Mouse (Mus musculus) cerebellum, adult 11 months (tissue): ENCODE measurements around the gene Zfp94.

ENCODE experiments used
- DNase-seq: peaks from one replicate; pipeline ENCODE4 v3.0.0; 2022

The Zfp94 gene

DNA sequence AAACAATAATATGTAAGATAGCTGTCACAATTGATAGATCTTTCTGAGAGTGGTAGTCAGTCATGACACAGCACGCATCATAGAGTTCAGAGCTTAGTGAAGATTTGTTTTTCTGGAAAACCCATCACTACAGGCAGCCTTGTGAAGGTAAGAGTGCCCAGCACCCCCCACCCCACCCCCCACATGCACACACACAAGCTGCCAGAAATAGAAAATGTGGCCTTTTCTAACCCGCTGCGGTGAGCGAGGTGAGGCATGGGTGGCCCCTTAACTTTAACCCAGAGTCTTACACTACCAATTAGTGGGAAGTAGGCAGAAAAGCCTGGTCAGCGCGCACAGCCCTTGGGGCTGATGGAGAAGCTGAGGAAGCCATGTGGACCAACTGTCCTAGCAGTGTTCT, 45.3 kb downstream of the Zfp94 start:
- DNase-seq, result no peak

- peak; percentile 77 for DNase-seq
These were observed 46.2 kb downstream of the Zfp94 start, which contains the start of gene Zfp93 for GRCm38 (mm10) chr7:24270288-24270672. Gene Zfp93 (plus strand): TSS chr7:24270420.

DNA sequence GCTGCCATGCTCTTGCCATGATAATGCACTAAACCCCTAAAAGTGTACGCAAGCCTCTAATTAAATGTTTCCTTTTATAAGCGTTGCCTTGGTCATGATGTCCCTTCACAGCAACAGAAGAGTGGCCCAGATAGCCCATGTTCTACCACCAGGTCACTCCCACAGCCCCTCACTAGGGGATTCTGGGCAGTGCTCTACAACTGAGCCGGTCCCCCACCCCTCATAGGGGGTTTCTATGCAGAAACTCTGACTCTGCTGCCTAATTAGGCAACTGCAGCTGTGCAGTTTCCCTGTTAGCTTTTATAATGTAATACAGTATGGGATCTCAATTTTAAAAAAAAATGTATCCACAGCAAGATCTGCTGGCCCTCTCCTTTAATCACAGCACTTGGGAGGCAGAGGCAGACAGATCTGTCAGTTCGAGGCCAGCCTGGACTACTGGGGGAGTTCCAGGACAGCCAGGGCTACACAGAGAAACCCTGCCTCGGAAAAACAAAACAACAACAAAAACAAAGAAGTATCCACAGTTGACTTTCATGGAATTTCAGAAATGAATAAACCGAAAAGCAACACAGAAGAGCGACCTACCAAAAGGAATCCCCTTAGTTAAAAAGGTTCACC, 46.7 kb downstream of the Zfp94 start:
- DNase-seq, result no peak

- DNase-seq, result no peak
These were observed 47.2 kb downstream of the Zfp94 start for GRCm38 (mm10) chr7:24269256-24269655.

- no peak for DNase-seq
These were observed 48.0 kb downstream of the Zfp94 start for GRCm38 (mm10) chr7:24268176-24269155.

- DNase-seq, result no peak
These were observed 56.5 kb downstream of the Zfp94 start for GRCm38 (mm10) chr7:24260000-24260312.

DNA sequence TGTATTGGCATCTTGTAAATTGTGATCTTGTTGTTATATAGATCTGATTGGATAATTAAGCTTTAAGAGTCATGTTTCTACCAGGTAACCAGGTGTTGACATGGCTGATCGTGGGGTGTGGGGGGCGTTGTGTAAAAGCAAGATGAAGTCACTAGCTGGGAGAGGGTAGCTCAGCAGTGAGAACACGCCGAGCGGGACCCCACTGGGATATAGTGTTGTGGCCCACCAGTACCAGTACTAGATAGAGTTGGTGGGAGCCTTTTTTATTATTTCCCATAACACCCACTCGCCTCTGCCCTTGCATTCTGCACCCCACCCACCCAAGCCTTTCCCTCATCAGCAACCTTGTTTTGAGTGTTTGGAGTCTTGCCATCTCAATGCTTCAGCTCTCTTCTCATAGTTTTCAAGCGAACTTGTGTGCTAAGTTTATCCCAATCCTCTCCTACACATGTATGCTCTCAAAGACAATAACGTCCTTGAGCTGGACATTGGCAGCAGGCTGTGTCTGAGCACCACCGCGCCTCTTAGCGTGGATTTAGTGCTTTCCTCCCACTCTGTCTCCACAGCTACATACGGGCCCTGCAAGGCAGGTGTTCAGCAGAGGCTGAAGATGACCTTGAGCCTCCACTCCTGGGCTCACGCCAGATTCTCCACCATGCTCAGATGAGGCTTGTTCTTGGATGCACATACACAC, 57.0 kb downstream of the Zfp94 start:
- no peak for DNase-seq

DNA sequence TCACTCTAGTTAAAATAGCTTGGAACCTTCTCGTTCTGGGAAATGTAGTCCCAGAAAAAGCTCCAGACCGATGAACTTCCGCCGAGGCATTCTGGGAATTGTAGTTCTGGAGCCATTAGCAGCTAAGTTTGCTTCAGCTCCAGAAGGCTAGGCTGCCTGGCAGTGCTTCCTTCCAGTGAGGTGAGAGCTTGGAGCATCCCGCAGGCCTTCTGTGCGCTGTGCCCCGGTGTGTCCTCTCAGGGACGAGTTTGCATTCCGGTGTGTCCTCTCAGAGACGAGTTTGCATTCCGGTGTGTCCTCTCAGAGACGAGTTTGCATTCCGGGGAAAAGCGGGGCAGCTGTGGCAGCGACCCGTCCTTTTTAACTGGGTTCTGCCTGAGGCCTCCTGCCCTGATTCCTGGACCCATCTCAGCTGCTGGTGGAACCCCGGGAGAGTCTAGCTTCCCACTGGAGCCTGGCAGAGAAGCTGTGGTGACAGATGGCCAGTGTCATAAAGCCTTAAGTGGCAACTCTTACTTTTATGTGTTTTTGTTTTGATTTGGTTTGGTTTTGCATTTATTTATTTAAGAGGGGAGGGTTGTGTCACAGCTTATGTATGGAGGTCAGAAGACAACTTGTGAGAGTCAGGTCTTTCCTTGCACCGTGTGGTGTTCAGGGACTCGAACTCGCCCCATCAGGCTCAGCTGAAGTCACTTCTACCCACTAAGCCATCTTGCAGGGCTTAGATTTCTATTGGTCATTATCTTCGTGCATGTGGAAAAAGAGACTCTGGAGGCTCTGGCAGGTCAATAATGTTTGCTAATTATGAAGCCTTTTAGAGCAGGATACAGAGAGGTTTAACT, 61.6 kb downstream of the Zfp94 start, which contains the start of gene Zfp108:
Zfp108 (plus strand) TSS at position 162 of the 842 bp plus-strand sequence.
- peak; percentile 78 for DNase-seq

GRCm38 (mm10) chr7:24253779-24254615, 62.5 kb downstream of the Zfp94 start:
- no peak for DNase-seq
